Mouse (Mus musculus): ENCODE measurements at regions not wholly inside any gene's neighbourhood (a gene's known extent, or its start where the extent isn't known, plus 50 kb on each side); places are given as distances from the start of the nearest gene placed in this dataset.
"Not testable (repeated sequence)": the region's sequence is repeated elsewhere in the genome, so short reads cannot be mapped to it uniquely, and the experiment has no call there.

- no peak for DNase-seq (ENCODE audit: low read depth, low spot score)
These were observed 393.2 kb downstream of the Pid1 start for GRCm38 (mm10) chr1:83970641-83971285.

GRCm38 (mm10) chr1:83964631-83965030 is 399.3 kb downstream of the Pid1 start:
- not testable (repeated sequence) for DNase-seq (ENCODE audit: low read depth, low spot score)

- DNase-seq (ENCODE audit: low read depth, low spot score), result no peak
These were observed 402.2 kb downstream of the Pid1 start for GRCm38 (mm10) chr1:83961761-83962160.

GRCm38 (mm10) chr1:83959756-83960155 is 404.2 kb downstream of the Pid1 start:
- DNase-seq (ENCODE audit: low read depth, low spot score), result no peak

GRCm38 (mm10) chr1:83922900-83923299 is 441.1 kb downstream of the Pid1 start:
- no peak for DNase-seq (ENCODE audit: low read depth, low spot score)

- DNase-seq (ENCODE audit: low read depth, low spot score), result no peak
These were observed 448.5 kb downstream of the Pid1 start for GRCm38 (mm10) chr1:83915454-83915853.

- DNase-seq (ENCODE audit: low read depth, low spot score), result no peak
These were observed 456.6 kb downstream of the Pid1 start for GRCm38 (mm10) chr1:83907347-83907746.

GRCm38 (mm10) chr1:83906906-83907305 is 457.1 kb downstream of the Pid1 start:
- no peak for DNase-seq (ENCODE audit: low read depth, low spot score)

- peak; percentile 5 for DNase-seq (ENCODE audit: low read depth, low spot score)
These were observed 463.8 kb downstream of the Pid1 start for GRCm38 (mm10) chr1:83900135-83900534.

- DNase-seq (ENCODE audit: low read depth, low spot score), result no peak
These were observed 467.3 kb downstream of the Pid1 start for GRCm38 (mm10) chr1:83896650-83897049.

GRCm38 (mm10) chr1:83879109-83879399 is 471.1 kb upstream of the Sphkap start:
- no peak for DNase-seq (ENCODE audit: low read depth, low spot score)

GRCm38 (mm10) chr1:83878330-83879108 is 470.5 kb upstream of the Sphkap start:
- DNase-seq (ENCODE audit: low read depth, low spot score), result no peak

- no peak for DNase-seq (ENCODE audit: low read depth, low spot score)
These were observed 463.0 kb upstream of the Sphkap start for GRCm38 (mm10) chr1:83870853-83871567.

- DNase-seq (ENCODE audit: low read depth, low spot score), result no peak
These were observed 461.0 kb upstream of the Sphkap start for GRCm38 (mm10) chr1:83869046-83869445.

GRCm38 (mm10) chr1:83862541-83862940 is 454.5 kb upstream of the Sphkap start:
- no peak for DNase-seq (ENCODE audit: low read depth, low spot score)

GRCm38 (mm10) chr1:83862128-83862527 is 454.1 kb upstream of the Sphkap start:
- no peak for DNase-seq (ENCODE audit: low read depth, low spot score)

- DNase-seq (ENCODE audit: low read depth, low spot score), result no peak
These were observed 451.9 kb upstream of the Sphkap start for GRCm38 (mm10) chr1:83859732-83860424.

GRCm38 (mm10) chr1:83853996-83854395 is 446.0 kb upstream of the Sphkap start:
- no peak for DNase-seq (ENCODE audit: low read depth, low spot score)

- no peak for DNase-seq (ENCODE audit: low read depth, low spot score)
These were observed 443.1 kb upstream of the Sphkap start for GRCm38 (mm10) chr1:83851081-83851480.

GRCm38 (mm10) chr1:83848414-83848813 is 440.4 kb upstream of the Sphkap start:
- no peak for DNase-seq (ENCODE audit: low read depth, low spot score)

- DNase-seq (ENCODE audit: low read depth, low spot score), result no peak
These were observed 440.0 kb upstream of the Sphkap start for GRCm38 (mm10) chr1:83847992-83848391.

GRCm38 (mm10) chr1:83844827-83845379 is 436.9 kb upstream of the Sphkap start:
- DNase-seq (ENCODE audit: low read depth, low spot score), result peak; percentile 69
